Mouse (Mus musculus) liver, embryonic 14.5 days (tissue): ENCODE data around the gene Lrrc4c.

Source experiments
- CTCF ChIP-seq: IDR thresholded peaks from 2 replicates; pipeline ENCODE4 v1.5.1; 2016; ENCODE audit warnings: antibody characterized with exemption, low read depth, control low read depth
- EP300 ChIP-seq: IDR thresholded peaks from 2 replicates; pipeline ENCODE4 v1.6.1; 2016; ENCODE audit warnings: antibody characterized with exemption, low read depth

GRCm38 (mm10) chr2:97466243-97466793, 1148.3 kb downstream of the Lrrc4c start:
- TF ChIP-seq CTCF (peak; percentile 68), EP300 (no peak)
